Mouse (Mus musculus) leukemia stem cell, adult 10-12 weeks (primary cell): ENCODE measurements around the gene Klhl15. TPM values are rescaled to one million over a fixed set of nuclear protein-coding genes. Genes with fewer than 3 reads are reported as not detected.

Experiments used
- polyA plus RNA-seq: library from polyadenylated mRNA; stranded (reverse); fragments of >175 nt; gene quantifications from 2 replicates; pipeline ENCODE4 v1.2.3, GENCODE M21; 2012; ENCODE audit warnings: low replicate concordance

Klhl15 gene
- polyA plus RNA-seq: 25.7 and 31.3 TPM in 2 replicates

GRCm38 (mm10) chrX:94234532-94235189, at the start of gene Klhl15:
TSS of gene Klhl15 (plus strand) at chrX:94234599.

GRCm38 (mm10) chrX:94212597-94213321, 21.6 kb upstream of the Klhl15 start, which contains the start of gene Eif2s3x:
TSS of gene Eif2s3x (minus strand) at chrX:94212862.

Other genes starting within 250 kb of the Klhl15 start
- 3.0 and 4.0 TPM in 2 replicates for gene Zfx, start 110.9 kb upstream of the Klhl15 start, polyA plus RNA-seq
- 9.7 and 31.8 TPM in 2 replicates for gene Eif2s3x, start 21.7 kb upstream of the Klhl15 start, polyA plus RNA-seq
- gene Fam90a1b, start 132.2 kb downstream of the Klhl15 start, polyA plus RNA-seq: not detected in 2 replicates
- 0.15 and 1.5 TPM in 2 replicates for gene Apoo, start 132.5 kb downstream of the Klhl15 start, polyA plus RNA-seq